Mouse (Mus musculus) heart, embryonic 12.5 days (tissue): ENCODE measurements around the gene Cox10. TPM values are rescaled to one million over a fixed set of nuclear protein-coding genes. Genes with fewer than 3 reads are reported as not detected.

ENCODE experiments used
- ATAC-seq: fragments of 200-750 bp; cut with Nextera tagmentation; 2 replicates; pipeline ENCODE4 v1.8.0; 2017; ENCODE audit warnings: moderate TSS enrichment, moderate library complexity; ENCODE audit not compliant: insufficient number of reproducible peaks, low FRiP score
- H3K27ac ChIP-seq: fragments of 300-500 bp; sonication (generic); 2 replicates; pipeline ENCODE4 v1.5.1; 2016; ENCODE audit warnings: mild to moderate bottlenecking, moderate library complexity; ENCODE audit not compliant: poor library complexity, severe bottlenecking
- H3K27me3 ChIP-seq: fragments of 300-500 bp; sonication (generic); replicated peaks from 2 replicates; pipeline ENCODE4 v1.6.1; 2016; ENCODE audit warnings: mild to moderate bottlenecking, moderate library complexity
- H3K36me3 ChIP-seq: fragments of 300-500 bp; sonication (generic); 2 replicates; pipeline ENCODE4 v1.6.1; 2016; ENCODE audit warnings: mild to moderate bottlenecking, moderate library complexity
- H3K4me1 ChIP-seq: fragments of 300-500 bp; sonication (generic); replicated peaks from 2 replicates; pipeline ENCODE4 v1.6.1; 2016; ENCODE audit warnings: mild to moderate bottlenecking
- H3K4me2 ChIP-seq: fragments of 300-500 bp; sonication (generic); 2 replicates; pipeline ENCODE4 v1.6.1; 2016; ENCODE audit warnings: mild to moderate bottlenecking, moderate library complexity
- H3K4me3 ChIP-seq: fragments of 300-500 bp; sonication (generic); 2 replicates; pipeline ENCODE4 v1.5.1; 2016; ENCODE audit warnings: mild to moderate bottlenecking
- H3K9ac ChIP-seq: fragments of 300-500 bp; sonication (generic); 2 replicates; pipeline ENCODE4 v1.6.1; 2016; ENCODE audit warnings: mild to moderate bottlenecking, moderate library complexity
- H3K9me3 ChIP-seq: fragments of 300-500 bp; sonication (generic); replicated peaks from 2 replicates; pipeline ENCODE4 v1.6.1; 2016; ENCODE audit warnings: mild to moderate bottlenecking, moderate library complexity
- WGBS: fragments of 180-500 bp; shearing (Covaris S2); methylation state at CpG from one replicate; pipeline ENCODE4 v1.1.7; 2016; 5-methylcytosine and 5-hydroxymethylcytosine counted together
- polyA plus RNA-seq: library from polyadenylated mRNA; unstranded; fragments of >200 nt; fragmentation: Nextera tagmentation; extraction: Ambion mirVana; gene quantifications from 2 replicates; pipeline ENCODE4 v1.2.1, GENCODE M21; 2016

The Cox10 gene
- polyA plus RNA-seq, 1 experiment from 2014 or later: 32.3 TPM

DNA sequence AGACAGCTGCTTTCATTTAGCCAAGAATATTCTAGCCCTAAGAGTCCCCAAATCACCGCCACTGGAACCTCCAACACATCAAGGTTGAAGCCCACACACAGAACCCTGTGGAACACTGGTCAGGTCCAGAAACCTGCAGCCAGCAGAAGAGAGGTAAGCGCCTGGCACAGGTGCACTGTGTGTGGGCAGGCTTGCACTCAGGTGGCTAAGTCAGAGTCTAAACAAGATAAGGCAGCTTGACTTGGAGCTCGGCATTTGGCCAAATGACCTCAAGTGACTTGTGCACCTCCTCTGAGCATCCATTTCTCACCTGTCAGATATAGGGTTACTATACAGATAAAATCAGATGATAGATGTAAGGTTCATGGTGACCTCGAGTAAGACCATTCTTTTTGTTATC is 53.4 kb downstream of the Cox10 start:
- no peak overlapping the region for H3K27ac ChIP-seq
- peaks cover 5% of the 10 kb centered on the region; the same call in 1 of the 2 replicates for H3K36me3 ChIP-seq
- H3K27me3 ChIP-seq: no peaks in the 10 kb centered on the region
- ATAC-seq: no peak
- no peaks in the 10 kb centered on the region for H3K9me3 ChIP-seq
- no peak overlapping the region for H3K9ac ChIP-seq
- H3K4me3 ChIP-seq: no peak overlapping the region
- H3K4me2 ChIP-seq: no peak overlapping the region
- H3K4me1 ChIP-seq: peaks cover 38% of the 10 kb centered on the region
- 72% methylated on average over 4 of the region's 4 CpGs for WGBS

DNA sequence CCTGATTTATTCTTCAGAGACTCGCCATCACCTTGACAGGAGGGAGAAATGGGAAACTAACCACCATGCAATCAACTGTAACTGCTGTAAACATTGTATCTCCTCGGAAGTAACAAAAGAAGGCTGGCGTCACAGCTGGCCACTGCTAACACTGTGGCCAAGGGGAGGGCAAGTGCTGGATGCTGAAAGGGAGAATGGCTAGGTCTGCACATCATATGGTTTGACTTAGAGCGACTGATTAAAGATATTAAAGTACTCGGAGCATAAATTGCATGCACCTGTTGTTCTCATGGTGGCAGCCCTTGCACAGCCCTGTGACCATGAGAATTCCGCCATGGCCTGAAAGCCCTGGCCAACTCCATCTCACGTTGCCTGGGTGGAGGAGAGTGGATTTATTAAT is 54.7 kb downstream of the Cox10 start:
- no peak overlapping the region for H3K4me2 ChIP-seq
- H3K9me3 ChIP-seq: no peaks in the 10 kb centered on the region
- H3K9ac ChIP-seq: no peak overlapping the region
- 79% methylated on average over 7 of the region's 7 CpGs for WGBS
- no peaks in the 10 kb centered on the region for H3K27me3 ChIP-seq
- no peak for ATAC-seq
- peaks cover 38% of the 10 kb centered on the region for H3K4me1 ChIP-seq
- no peak overlapping the region for H3K27ac ChIP-seq
- H3K36me3 ChIP-seq: no peaks in the 10 kb centered on the region
- no peak overlapping the region for H3K4me3 ChIP-seq

DNA sequence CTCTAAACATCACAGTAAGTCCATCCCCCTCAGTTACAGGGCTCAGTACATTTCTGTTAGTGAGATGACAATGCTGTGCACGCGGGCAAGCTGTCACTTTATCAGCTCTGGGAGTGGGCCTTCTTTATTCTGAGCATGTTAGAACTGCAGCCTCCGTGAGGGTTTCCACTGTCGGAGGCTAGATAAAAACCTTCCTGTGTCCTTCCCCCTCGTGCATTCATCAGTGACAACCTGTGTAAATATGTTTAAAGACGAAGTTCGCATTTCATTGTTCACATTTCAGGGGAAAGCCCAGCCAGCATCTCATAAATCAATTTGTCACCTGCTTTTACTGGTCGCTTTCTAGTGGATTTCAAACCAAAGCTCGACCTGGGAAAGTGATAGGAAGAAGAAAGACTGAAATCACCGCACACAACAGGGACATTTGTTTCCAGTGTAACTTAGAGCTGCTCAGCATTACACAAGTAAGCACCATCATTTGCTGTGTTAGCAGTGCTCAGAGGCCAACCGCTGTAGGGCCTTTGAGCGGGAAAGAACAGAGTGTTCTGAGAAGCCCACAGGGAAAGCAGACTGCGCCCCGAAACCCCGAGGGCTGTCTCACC is 55.8 kb downstream of the Cox10 start:
- no peaks in the 10 kb centered on the region for H3K27me3 ChIP-seq
- H3K27ac ChIP-seq: no peak overlapping the region
- 45% methylated on average over 15 of the region's 15 CpGs for WGBS

GRCm38 (mm10) chr11:64022403-64023047 is 56.7 kb downstream of the Cox10 start:
- H3K4me1 ChIP-seq: peaks cover 45% of the 10 kb centered on the region
- no peaks in the 10 kb centered on the region for H3K27me3 ChIP-seq
- H3K4me3 ChIP-seq: no peak overlapping the region
- H3K9me3 ChIP-seq: no peaks in the 10 kb centered on the region
- no peak overlapping the region for H3K9ac ChIP-seq
- 75% methylated on average over 9 of the region's 9 CpGs for WGBS
- no peak for ATAC-seq
- H3K36me3 ChIP-seq: no peaks in the 10 kb centered on the region
- no peak overlapping the region for H3K4me2 ChIP-seq
- H3K27ac ChIP-seq: no peak overlapping the region

More for the DNA sequence above, 55.8 kb downstream of the Cox10 start:
- Histone ChIP-seq H3K4me2 (no peak overlapping the region), H3K4me3 (no peak overlapping the region), H3K4me1 (peaks cover 49% of the 10 kb centered on the region), H3K36me3 (no peaks in the 10 kb centered on the region), H3K9ac (no peak overlapping the region), H3K9me3 (no peaks in the 10 kb centered on the region)
- no peak for ATAC-seq

DNA sequence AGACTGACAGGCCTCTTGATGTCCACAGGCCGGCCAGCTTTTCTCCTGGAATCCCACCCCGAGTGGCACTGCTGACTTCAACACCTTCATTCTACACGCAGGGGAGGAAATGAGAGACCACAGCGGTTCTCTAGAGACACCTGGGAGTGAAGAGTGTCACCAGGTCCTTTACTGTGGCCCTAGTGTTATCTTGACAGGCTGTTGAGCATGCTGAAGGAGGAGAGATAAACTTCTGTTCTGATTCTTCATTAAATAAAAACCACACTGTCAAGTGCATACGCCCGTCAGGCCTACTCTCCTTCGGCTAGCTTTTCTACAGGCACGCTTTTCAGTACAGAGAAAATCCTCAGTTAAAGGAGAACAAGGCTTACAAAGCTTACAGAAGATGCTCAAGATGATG is 60.0 kb downstream of the Cox10 start:
- 43% methylated on average over 8 of the region's 8 CpGs for WGBS
- H3K9ac ChIP-seq: no peak overlapping the region
- H3K4me2 ChIP-seq: no peak overlapping the region
- H3K36me3 ChIP-seq: no peaks in the 10 kb centered on the region
- H3K4me1 ChIP-seq: peaks cover 40% of the 10 kb centered on the region
- no peaks in the 10 kb centered on the region for H3K27me3 ChIP-seq
- no peak overlapping the region for H3K27ac ChIP-seq
- ATAC-seq: no peak
- H3K9me3 ChIP-seq: no peaks in the 10 kb centered on the region
- H3K4me3 ChIP-seq: no peak overlapping the region

GRCm38 (mm10) chr11:64018165-64018564 is 61.1 kb downstream of the Cox10 start:
- ATAC-seq: no peak
- WGBS: 69% methylated on average over 5 of the region's 5 CpGs
- Histone ChIP-seq H3K27ac (no peak overlapping the region), H3K36me3 (no peaks in the 10 kb centered on the region), H3K27me3 (no peaks in the 10 kb centered on the region), H3K4me2 (no peak overlapping the region), H3K4me1 (peaks cover 29% of the 10 kb centered on the region), H3K4me3 (no peak overlapping the region), H3K9me3 (no peaks in the 10 kb centered on the region), H3K9ac (no peak overlapping the region)

DNA sequence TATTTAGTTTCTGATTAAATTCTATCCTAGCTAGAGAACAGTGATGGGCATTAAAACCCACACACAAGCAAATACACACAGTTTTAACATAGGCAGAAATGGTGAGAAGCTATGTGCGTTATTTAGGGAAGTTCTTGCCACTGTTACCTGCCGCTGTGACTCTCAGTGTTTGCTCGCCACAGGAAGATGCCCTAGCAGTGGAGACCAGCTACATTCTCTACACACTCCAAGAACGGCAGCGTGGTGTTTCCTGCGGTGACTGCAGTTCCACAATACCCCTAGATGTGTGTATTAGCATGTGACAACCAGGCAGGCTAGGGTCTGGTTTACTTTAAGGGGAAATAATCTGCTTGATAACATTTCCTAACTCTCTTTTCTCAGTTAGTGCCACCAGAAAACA is 64.0 kb downstream of the Cox10 start:
- no peak overlapping the region for H3K27ac ChIP-seq
- no peaks in the 10 kb centered on the region for H3K9me3 ChIP-seq
- H3K4me1 ChIP-seq: peaks cover 29% of the 10 kb centered on the region
- H3K4me3 ChIP-seq: no peak overlapping the region
- H3K4me2 ChIP-seq: no peak overlapping the region
- H3K36me3 ChIP-seq: no peaks in the 10 kb centered on the region
- H3K9ac ChIP-seq: no peak overlapping the region
- WGBS: 65% methylated on average over 6 of the region's 6 CpGs
- no peaks in the 10 kb centered on the region for H3K27me3 ChIP-seq
- no peak for ATAC-seq

DNA sequence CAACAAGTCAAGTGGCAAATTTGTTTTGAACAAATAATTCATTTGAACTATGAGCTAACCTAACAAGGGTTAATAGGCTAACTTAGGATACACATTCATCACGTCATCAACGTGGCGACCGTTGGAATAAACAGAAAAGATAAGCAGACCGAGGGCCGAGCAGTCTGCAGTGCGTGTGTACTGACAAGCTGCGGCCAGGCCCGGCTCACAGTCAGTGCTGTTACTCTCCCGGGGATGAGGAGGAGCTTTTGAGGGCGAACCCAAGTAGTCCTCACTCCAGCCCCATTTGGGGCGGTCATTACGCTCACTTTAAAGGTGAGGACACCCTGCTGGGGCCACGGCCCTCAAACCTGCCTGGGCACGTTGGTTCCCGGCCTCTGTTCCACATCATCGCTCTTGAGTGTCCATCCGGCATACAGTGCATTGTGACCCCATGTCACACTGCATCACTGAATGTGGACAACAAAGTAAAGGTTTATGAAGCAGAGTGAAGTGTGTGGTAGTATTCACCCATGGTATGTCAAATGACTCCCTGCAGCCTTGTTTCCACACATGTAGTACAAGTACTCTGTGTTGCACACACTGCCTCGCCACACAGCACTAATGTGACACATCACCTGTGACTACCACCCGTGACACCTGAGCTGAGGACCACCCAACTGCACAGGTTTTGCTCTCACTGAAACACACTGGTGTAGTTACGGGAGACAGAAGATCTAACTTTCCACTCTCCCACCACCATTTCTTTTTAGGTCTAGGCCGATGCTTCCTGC is 68.4 kb downstream of the Cox10 start:
- H3K27me3 ChIP-seq: no peaks in the 10 kb centered on the region
- no peak overlapping the region for H3K27ac ChIP-seq
- H3K4me3 ChIP-seq: no peak overlapping the region
- H3K9me3 ChIP-seq: no peaks in the 10 kb centered on the region
- no peaks in the 10 kb centered on the region for H3K36me3 ChIP-seq
- ATAC-seq: peak; percentile 55; the same call in 1 of the 2 replicates
- peaks cover 14% of the 10 kb centered on the region for H3K4me1 ChIP-seq
- peak overlapping the region; percentile 32 for H3K4me2 ChIP-seq
- WGBS: 35% methylated on average over 22 of the region's 22 CpGs
- H3K9ac ChIP-seq: no peak overlapping the region

- H3K4me1 ChIP-seq: peaks cover 42% of the 10 kb centered on the region
- H3K27ac ChIP-seq: no peak overlapping the region
- H3K4me3 ChIP-seq: no peak overlapping the region
- no peak for ATAC-seq
- WGBS: 90% methylated on average over 4 of the region's 4 CpGs
- H3K9ac ChIP-seq: no peak overlapping the region
- H3K9me3 ChIP-seq: no peaks in the 10 kb centered on the region
- no peak overlapping the region for H3K4me2 ChIP-seq
- no peaks in the 10 kb centered on the region for H3K27me3 ChIP-seq
- H3K36me3 ChIP-seq: no peaks in the 10 kb centered on the region
These were observed 75.1 kb downstream of the Cox10 start for GRCm38 (mm10) chr11:64004152-64004551.

GRCm38 (mm10) chr11:64003484-64003883 is 75.8 kb downstream of the Cox10 start:
- Histone ChIP-seq H3K4me3 (no peak overlapping the region), H3K9ac (no peak overlapping the region), H3K4me1 (peaks cover 42% of the 10 kb centered on the region), H3K27ac (no peak overlapping the region), H3K9me3 (no peaks in the 10 kb centered on the region), H3K36me3 (no peaks in the 10 kb centered on the region), H3K27me3 (no peaks in the 10 kb centered on the region), H3K4me2 (no peak overlapping the region)
- WGBS: 63% methylated on average over 3 of the region's 3 CpGs
- no peak for ATAC-seq

GRCm38 (mm10) chr11:64002629-64003028 is 76.6 kb downstream of the Cox10 start:
- Histone ChIP-seq H3K27ac (no peak overlapping the region), H3K4me1 (peaks cover 42% of the 10 kb centered on the region), H3K9me3 (no peaks in the 10 kb centered on the region), H3K27me3 (no peaks in the 10 kb centered on the region), H3K36me3 (peaks cover under 1% of the 10 kb centered on the region; the same call in 1 of the 2 replicates), H3K9ac (no peak overlapping the region), H3K4me3 (no peak overlapping the region), H3K4me2 (no peak overlapping the region)
- no peak for ATAC-seq
- WGBS: 64% methylated on average over 2 of the region's 2 CpGs
